Mouse (Mus musculus): ENCODE results near the gene Tmprss3. TPM values are rescaled to one million over a fixed set of nuclear protein-coding genes. Genes with fewer than 3 reads are reported as not detected.

The Tmprss3 gene
- polyA plus RNA-seq, 1 experiment from 2014 or later = not detected

DNA sequence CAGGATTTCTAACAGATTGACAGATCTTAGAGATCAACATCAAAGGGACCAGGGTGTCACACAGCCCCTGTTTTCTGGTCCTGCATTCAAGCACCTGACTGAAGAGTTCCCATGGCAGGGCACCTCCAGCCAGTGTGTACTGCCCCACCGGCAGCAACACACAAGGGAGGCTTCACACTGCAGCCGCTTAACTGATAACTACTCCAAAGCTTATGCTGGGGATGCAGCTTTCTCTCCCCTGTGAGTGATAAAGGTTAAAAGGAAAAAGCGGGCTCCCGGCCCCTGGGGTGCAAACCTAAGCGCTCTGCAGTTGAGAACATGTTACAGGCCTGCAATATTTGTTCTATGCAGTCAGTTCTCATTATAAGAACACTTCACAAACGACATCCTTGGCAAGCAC, 33.0 kb upstream of the Tmprss3 start:
- H3K27ac ChIP-seq (ENCODE audit: low read depth, low read length) = no peak overlapping the region
- no peak for DNase-seq (ENCODE audit: low spot score)
- no peak overlapping the region for H3K4me3 ChIP-seq (ENCODE audit: low read depth, low read length)
- H3K4me2 ChIP-seq (ENCODE audit: low read depth, low read length, severe bottlenecking) = no peak overlapping the region
- H3K9ac ChIP-seq (ENCODE audit: low read length) = no peak overlapping the region
- no peaks in the 10 kb centered on the region for H3K4me1 ChIP-seq (replicated peaks; ENCODE audit: control insufficient read depth, insufficient read depth, low read length)
- ATAC-seq (replicated peaks; ENCODE audit: low FRiP score) = no peak
- H3K36me3 ChIP-seq (ENCODE audit: control insufficient read depth, insufficient read depth, low read length) = no peaks in the 10 kb centered on the region
- H3K27me3 ChIP-seq (ENCODE audit: control insufficient read depth, insufficient read depth, low read length) = no peaks in the 10 kb centered on the region
- 58% methylated on average over 6 of the region's 6 CpGs for WGBS
- H3K9me3 ChIP-seq (ENCODE audit: control insufficient read depth, low read length) = no peaks in the 10 kb centered on the region; the same call in 1 of the 2 replicates

DNA sequence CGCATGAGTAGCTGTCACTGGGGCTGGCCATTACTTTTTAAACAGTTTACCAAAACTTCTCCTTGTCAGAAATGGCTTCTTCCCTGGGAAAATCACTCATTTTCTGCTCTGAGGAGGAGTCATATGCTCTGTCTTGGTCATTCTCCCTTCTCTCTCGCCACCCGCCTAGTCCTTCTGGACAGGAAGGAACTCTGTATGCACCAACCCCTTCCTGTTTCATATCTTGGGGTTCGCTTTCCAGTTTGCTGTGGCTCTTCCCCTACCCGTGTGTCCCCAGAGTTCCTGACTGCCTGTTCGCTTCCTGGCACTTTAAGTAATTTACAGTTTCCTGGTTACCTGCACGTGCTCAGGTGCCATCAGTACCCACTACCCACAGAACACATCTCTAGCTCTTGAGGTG, 28.2 kb upstream of the Tmprss3 start:
- ATAC-seq (replicated peaks; ENCODE audit: low FRiP score) (no peak), DNase-seq (ENCODE audit: low spot score) (no peak)
- no peak overlapping the region for H3K9ac ChIP-seq (ENCODE audit: low read length)
- no peak overlapping the region for H3K27ac ChIP-seq (ENCODE audit: low read depth, low read length)
- H3K4me3 ChIP-seq (ENCODE audit: low read depth, low read length) = no peak overlapping the region
- H3K4me1 ChIP-seq (replicated peaks; ENCODE audit: control insufficient read depth, insufficient read depth, low read length) = no peaks in the 10 kb centered on the region
- no peaks in the 10 kb centered on the region for H3K9me3 ChIP-seq (ENCODE audit: control insufficient read depth, low read length)
- WGBS = 87% methylated on average over 7 of the region's 7 CpGs
- no peaks in the 10 kb centered on the region for H3K27me3 ChIP-seq (ENCODE audit: control insufficient read depth, insufficient read depth, low read length)
- no peak overlapping the region for H3K4me2 ChIP-seq (ENCODE audit: low read depth, low read length, severe bottlenecking)
- H3K36me3 ChIP-seq (ENCODE audit: control insufficient read depth, insufficient read depth, low read length) = no peaks in the 10 kb centered on the region

DNA sequence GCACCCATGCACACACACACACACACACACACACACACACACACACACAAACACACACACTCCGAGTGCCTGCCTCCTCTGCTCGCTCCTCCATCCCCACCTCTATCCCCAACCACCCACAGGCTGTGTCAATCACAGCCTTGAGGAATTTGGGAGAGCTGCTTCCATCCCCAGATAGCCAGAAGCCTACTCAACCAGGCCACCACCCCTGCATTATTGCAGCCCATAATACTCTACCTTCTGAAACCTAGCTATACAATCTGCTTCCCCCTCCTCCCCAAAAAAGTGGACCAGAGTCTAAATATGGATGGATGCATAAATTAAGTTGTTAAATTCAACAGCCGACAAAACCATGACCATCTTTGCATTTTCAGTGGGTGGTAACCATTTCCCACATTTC, 27.6 kb upstream of the Tmprss3 start:
- H3K36me3 ChIP-seq (ENCODE audit: control insufficient read depth, insufficient read depth, low read length) = no peaks in the 10 kb centered on the region
- no peak for ATAC-seq (replicated peaks; ENCODE audit: low FRiP score)
- H3K27me3 ChIP-seq (ENCODE audit: control insufficient read depth, insufficient read depth, low read length) = no peaks in the 10 kb centered on the region
- DNase-seq (ENCODE audit: low spot score) = no peak
- H3K9ac ChIP-seq (ENCODE audit: low read length) = no peak overlapping the region
- WGBS = 83% methylated on average over 3 of the region's 3 CpGs
- no peak overlapping the region for H3K27ac ChIP-seq (ENCODE audit: low read depth, low read length)
- H3K4me3 ChIP-seq (ENCODE audit: low read depth, low read length) = no peak overlapping the region
- H3K4me1 ChIP-seq (replicated peaks; ENCODE audit: control insufficient read depth, insufficient read depth, low read length) = no peaks in the 10 kb centered on the region
- H3K4me2 ChIP-seq (ENCODE audit: low read depth, low read length, severe bottlenecking) = no peak overlapping the region
- H3K9me3 ChIP-seq (ENCODE audit: control insufficient read depth, low read length) = no peaks in the 10 kb centered on the region

DNA sequence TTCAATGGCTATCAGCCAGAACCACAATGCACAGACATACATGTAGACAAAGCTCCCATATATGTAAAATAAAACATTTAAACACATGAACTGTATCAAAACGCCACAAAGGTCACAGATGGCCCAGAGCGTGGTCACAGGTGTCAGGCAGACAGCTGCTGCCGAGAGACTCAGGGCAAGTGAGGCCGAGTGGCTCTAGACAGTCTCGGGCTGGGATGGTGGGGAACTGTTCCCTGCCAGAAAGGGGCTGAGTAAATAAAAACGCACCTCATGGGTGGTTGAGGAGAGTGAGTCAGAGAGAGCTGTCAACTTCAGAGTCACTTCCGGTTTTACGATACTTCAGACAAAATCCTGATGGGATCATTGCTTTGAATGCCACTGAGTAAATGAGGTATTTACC, 25.8 kb upstream of the Tmprss3 start:
- Histone ChIP-seq H3K4me3 (ENCODE audit: low read depth, low read length) (no peak overlapping the region), H3K27ac (ENCODE audit: low read depth, low read length) (no peak overlapping the region), H3K36me3 (ENCODE audit: control insufficient read depth, insufficient read depth, low read length) (no peaks in the 10 kb centered on the region), H3K27me3 (ENCODE audit: control insufficient read depth, insufficient read depth, low read length) (no peaks in the 10 kb centered on the region), H3K9ac (ENCODE audit: low read length) (no peak overlapping the region), H3K4me1 (replicated peaks; ENCODE audit: control insufficient read depth, insufficient read depth, low read length) (no peaks in the 10 kb centered on the region), H3K9me3 (ENCODE audit: control insufficient read depth, low read length) (no peaks in the 10 kb centered on the region), H3K4me2 (ENCODE audit: low read depth, low read length, severe bottlenecking) (no peak overlapping the region)
- DNase-seq (ENCODE audit: low spot score) (no peak), ATAC-seq (replicated peaks; ENCODE audit: low FRiP score) (no peak)
- WGBS = 89% methylated on average over 8 of the region's 8 CpGs

DNA sequence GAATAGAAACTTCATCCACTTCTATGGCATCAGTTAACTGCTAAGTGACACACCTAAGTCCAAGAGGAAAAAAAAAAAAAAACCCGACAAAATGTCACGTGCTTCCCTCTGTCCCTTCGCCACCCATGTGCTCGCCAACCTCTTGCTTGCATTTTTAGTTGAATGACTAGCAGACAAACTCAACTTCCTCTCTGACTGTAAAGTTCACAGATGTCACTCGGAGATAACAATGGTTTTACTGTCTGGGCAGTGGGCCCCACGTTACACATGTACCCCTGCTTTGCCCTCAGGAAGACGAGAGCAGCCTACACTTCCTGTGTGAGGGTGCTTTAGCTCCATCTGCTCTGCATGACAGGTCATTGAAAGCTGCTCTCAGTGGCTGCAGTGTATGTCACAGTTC, 25.1 kb upstream of the Tmprss3 start:
- H3K36me3 ChIP-seq (ENCODE audit: control insufficient read depth, insufficient read depth, low read length) = no peaks in the 10 kb centered on the region
- no peak for DNase-seq (ENCODE audit: low spot score)
- ATAC-seq (replicated peaks; ENCODE audit: low FRiP score) = no peak
- no peak overlapping the region for H3K9ac ChIP-seq (ENCODE audit: low read length)
- H3K4me3 ChIP-seq (ENCODE audit: low read depth, low read length) = no peak overlapping the region
- H3K27me3 ChIP-seq (ENCODE audit: control insufficient read depth, insufficient read depth, low read length) = no peaks in the 10 kb centered on the region
- no peak overlapping the region for H3K4me2 ChIP-seq (ENCODE audit: low read depth, low read length, severe bottlenecking)
- H3K4me1 ChIP-seq (replicated peaks; ENCODE audit: control insufficient read depth, insufficient read depth, low read length) = no peaks in the 10 kb centered on the region
- H3K9me3 ChIP-seq (ENCODE audit: control insufficient read depth, low read length) = no peaks in the 10 kb centered on the region
- H3K27ac ChIP-seq (ENCODE audit: low read depth, low read length) = no peak overlapping the region
- WGBS = 82% methylated on average over 7 of the region's 7 CpGs

DNA sequence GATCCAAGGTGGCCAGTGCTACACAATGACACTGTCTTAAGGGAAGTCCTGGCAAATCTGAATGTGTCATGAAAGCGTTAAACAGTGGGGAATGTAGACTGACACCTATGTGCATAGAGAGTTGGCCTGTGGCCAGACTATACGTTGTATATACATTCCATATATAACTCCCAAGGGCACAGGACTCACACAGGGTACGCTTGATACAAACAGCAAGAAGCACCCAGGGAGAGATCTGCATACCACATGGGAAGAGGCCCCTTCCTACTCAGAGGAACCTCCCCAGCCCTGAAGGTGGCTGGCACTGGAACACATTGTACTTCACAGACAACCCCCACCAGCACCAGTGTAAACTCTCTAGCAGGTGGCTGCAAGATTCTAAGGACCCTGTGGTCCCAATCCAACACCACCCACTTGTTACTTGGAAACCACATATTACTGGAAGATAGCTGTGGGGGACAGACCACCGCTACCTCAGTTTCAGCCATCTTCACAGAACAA, 24.1 kb upstream of the Tmprss3 start:
- 92% methylated on average over 4 of the region's 4 CpGs for WGBS
- Histone ChIP-seq H3K4me3 (ENCODE audit: low read depth, low read length) (no peak overlapping the region), H3K27me3 (ENCODE audit: control insufficient read depth, insufficient read depth, low read length) (no peaks in the 10 kb centered on the region), H3K9me3 (ENCODE audit: control insufficient read depth, low read length) (no peaks in the 10 kb centered on the region), H3K27ac (ENCODE audit: low read depth, low read length) (no peak overlapping the region), H3K4me2 (ENCODE audit: low read depth, low read length, severe bottlenecking) (no peak overlapping the region), H3K36me3 (ENCODE audit: control insufficient read depth, insufficient read depth, low read length) (no peaks in the 10 kb centered on the region), H3K4me1 (replicated peaks; ENCODE audit: control insufficient read depth, insufficient read depth, low read length) (no peaks in the 10 kb centered on the region), H3K9ac (ENCODE audit: low read length) (no peak overlapping the region)
- ATAC-seq (replicated peaks; ENCODE audit: low FRiP score) = no peak
- DNase-seq (ENCODE audit: low spot score) = no peak

DNA sequence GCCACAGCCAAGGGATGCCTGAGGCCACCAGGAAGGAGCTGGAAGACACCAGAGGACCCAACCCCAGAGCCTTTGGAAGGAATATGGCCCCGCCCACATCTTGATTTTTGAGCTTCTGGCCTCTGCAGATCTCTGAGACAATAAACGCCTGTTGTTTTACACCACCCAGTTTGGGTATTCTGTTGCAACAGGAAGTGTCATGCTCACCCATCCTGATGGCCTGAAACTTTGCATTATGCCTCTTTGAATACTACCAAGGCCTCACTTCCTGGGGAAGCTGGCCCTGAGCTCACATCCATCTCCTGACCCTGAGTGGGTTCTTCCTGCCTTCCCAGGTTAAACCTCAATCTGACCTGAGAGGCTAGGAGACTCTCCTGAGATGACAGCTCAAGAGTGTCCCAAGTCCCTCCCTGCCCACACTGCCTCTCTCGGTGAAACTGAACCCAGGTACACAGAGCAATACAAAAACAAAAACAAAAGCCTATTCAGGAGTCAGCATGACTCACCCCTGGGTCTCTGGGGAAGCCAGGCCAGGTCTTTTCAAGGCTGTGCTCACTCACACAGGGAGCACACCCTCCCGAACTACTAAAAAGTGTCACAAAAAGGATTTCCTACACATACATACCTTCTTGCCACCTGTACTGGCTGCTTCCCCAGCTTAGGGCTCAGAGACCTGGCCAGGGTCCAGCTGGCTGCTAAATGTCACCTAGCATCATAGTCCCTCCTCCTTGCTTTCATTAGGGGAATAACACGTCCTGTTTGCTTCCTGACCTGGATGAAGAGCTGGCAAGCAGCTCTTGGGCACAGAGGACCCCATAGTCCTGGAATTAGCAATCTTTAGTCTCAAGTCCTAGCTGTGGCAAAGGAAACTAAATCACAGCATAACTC, 17.5 kb upstream of the Tmprss3 start:
- Histone ChIP-seq H3K4me3 (ENCODE audit: low read depth, low read length) (no peak overlapping the region), H3K9me3 (ENCODE audit: control insufficient read depth, low read length) (no peaks in the 10 kb centered on the region), H3K9ac (ENCODE audit: low read length) (no peak overlapping the region), H3K4me2 (ENCODE audit: low read depth, low read length, severe bottlenecking) (no peak overlapping the region), H3K27ac (ENCODE audit: low read depth, low read length) (no peak overlapping the region), H3K27me3 (ENCODE audit: control insufficient read depth, insufficient read depth, low read length) (no peaks in the 10 kb centered on the region), H3K36me3 (ENCODE audit: control insufficient read depth, insufficient read depth, low read length) (no peaks in the 10 kb centered on the region), H3K4me1 (replicated peaks; ENCODE audit: control insufficient read depth, insufficient read depth, low read length) (no peaks in the 10 kb centered on the region)
- ATAC-seq (replicated peaks; ENCODE audit: low FRiP score) (no peak), DNase-seq (ENCODE audit: low spot score) (no peak)
- WGBS = 44% methylated on average over 5 of the region's 5 CpGs

DNA sequence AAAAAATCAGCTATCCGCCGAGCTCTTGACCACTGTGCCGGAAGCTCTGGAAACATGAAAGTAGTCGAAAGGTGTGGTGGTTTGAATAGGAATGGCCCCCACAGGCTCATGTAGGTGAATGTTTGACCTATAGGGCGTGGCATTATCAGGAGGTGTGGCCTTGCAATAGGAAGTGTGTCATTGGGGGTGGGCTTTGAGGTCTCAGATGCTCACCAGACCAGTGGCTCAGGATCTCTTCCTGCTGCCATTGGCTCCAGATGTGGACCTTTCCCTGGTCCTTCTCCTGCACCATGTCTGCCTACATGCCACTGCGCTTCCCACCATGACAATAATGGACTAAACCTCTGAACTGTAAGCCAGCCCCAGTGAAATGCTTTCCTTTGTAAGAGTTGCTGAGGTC, 13.1 kb upstream of the Tmprss3 start:
- no peak overlapping the region for H3K4me2 ChIP-seq (ENCODE audit: low read depth, low read length, severe bottlenecking)
- no peak for ATAC-seq (replicated peaks; ENCODE audit: low FRiP score)
- H3K4me1 ChIP-seq (replicated peaks; ENCODE audit: control insufficient read depth, insufficient read depth, low read length) = no peaks in the 10 kb centered on the region
- no peaks in the 10 kb centered on the region for H3K27me3 ChIP-seq (ENCODE audit: control insufficient read depth, insufficient read depth, low read length)
- DNase-seq (ENCODE audit: low spot score) = no peak
- H3K9me3 ChIP-seq (ENCODE audit: control insufficient read depth, low read length) = no peaks in the 10 kb centered on the region
- H3K27ac ChIP-seq (ENCODE audit: low read depth, low read length) = no peak overlapping the region
- H3K4me3 ChIP-seq (ENCODE audit: low read depth, low read length) = no peak overlapping the region
- H3K36me3 ChIP-seq (ENCODE audit: control insufficient read depth, insufficient read depth, low read length) = no peaks in the 10 kb centered on the region
- H3K9ac ChIP-seq (ENCODE audit: low read length) = no peak overlapping the region
- 92% methylated on average over 6 of the region's 6 CpGs for WGBS

DNA sequence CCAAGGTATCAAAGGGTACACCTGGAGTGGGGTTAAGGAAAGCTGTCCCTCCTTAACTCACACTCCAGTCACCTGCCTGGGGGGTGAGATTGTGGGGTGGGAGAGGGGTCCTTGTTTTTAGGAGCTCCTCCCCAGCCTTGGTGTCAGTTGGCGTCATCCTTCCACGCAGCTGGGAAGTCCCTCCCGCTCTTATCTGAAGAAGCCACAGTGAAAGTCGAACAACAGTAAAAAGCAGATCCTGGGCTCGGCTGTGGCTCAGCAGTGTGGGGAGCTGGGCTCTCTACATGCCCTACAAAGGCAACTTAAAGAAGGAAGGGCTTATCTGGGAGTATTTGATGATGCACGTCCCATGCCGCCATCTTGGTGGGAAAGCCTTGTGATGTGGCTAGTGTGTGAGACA, 11.5 kb upstream of the Tmprss3 start:
- ATAC-seq (replicated peaks; ENCODE audit: low FRiP score) = no peak
- H3K9me3 ChIP-seq (ENCODE audit: control insufficient read depth, low read length) = no peaks in the 10 kb centered on the region

More for the DNA sequence above, 11.5 kb upstream of the Tmprss3 start:
- Histone ChIP-seq H3K9ac (ENCODE audit: low read length) (no peak overlapping the region), H3K4me1 (replicated peaks; ENCODE audit: control insufficient read depth, insufficient read depth, low read length) (no peaks in the 10 kb centered on the region), H3K27me3 (ENCODE audit: control insufficient read depth, insufficient read depth, low read length) (no peaks in the 10 kb centered on the region), H3K27ac (ENCODE audit: low read depth, low read length) (no peak overlapping the region), H3K4me2 (ENCODE audit: low read depth, low read length, severe bottlenecking) (no peak overlapping the region), H3K36me3 (ENCODE audit: control insufficient read depth, insufficient read depth, low read length) (no peaks in the 10 kb centered on the region), H3K4me3 (ENCODE audit: low read depth, low read length) (no peak overlapping the region)
- DNase-seq (ENCODE audit: low spot score) = no peak
- WGBS = 89% methylated on average over 7 of the region's 7 CpGs
